Mouse (Mus musculus) c-Kit-positive CD71-negative TER-119-negative erythroid progenitor cells, embryonic 14.5 days (primary cell): ENCODE results near the gene Plp1.
A peak's percentile ranks its signal among the peaks of the same experiment; 100 is the strongest.

ENCODE experiments used
- DNase-seq: peaks from one replicate; pipeline ENCODE4 v3.0.0-alpha.2; 2013; ENCODE audit warnings: low read depth

The Plp1 gene

GRCm38 (mm10) chrX:136822371-136822770 lies at the start of gene Plp1:
TSS of gene Plp1 (plus strand) at chrX:136822671.
- DNase-seq: no peak

- DNase-seq: no peak
Observed at GRCm38 (mm10) chrX:136773035-136773434, 49.4 kb upstream of the Plp1 start.

GRCm38 (mm10) chrX:136778046-136778445 lies 44.4 kb upstream of the Plp1 start:
- DNase-seq: no peak

- DNase-seq: no peak
Observed at GRCm38 (mm10) chrX:136779262-136779661, 43.2 kb upstream of the Plp1 start.

- no peak for DNase-seq
Observed at GRCm38 (mm10) chrX:136780041-136780440, 42.4 kb upstream of the Plp1 start, which contains the start of gene Glra4. TSS of gene Glra4 (minus strand) at chrX:136780141.

GRCm38 (mm10) chrX:136789446-136789845 lies 33.0 kb upstream of the Plp1 start:
- DNase-seq: no peak

- DNase-seq: no peak
Observed at GRCm38 (mm10) chrX:136797223-136797622, 25.2 kb upstream of the Plp1 start.

GRCm38 (mm10) chrX:136819752-136820151 lies 2.7 kb upstream of the Plp1 start:
- no peak for DNase-seq

- peak; percentile 24 for DNase-seq
Observed at GRCm38 (mm10) chrX:136820250-136820649, 2.2 kb upstream of the Plp1 start.

- no peak for DNase-seq
Observed at GRCm38 (mm10) chrX:136825016-136825415, 2.5 kb downstream of the Plp1 start.

- no peak for DNase-seq
Observed at GRCm38 (mm10) chrX:136828610-136829009, 6.1 kb downstream of the Plp1 start.

- peak; percentile 2 for DNase-seq
Observed at GRCm38 (mm10) chrX:136850300-136850699, 27.8 kb downstream of the Plp1 start.

- DNase-seq: no peak
Observed at GRCm38 (mm10) chrX:136868061-136869040, 45.9 kb downstream of the Plp1 start, which contains the start of gene Rab9b. TSS of gene Rab9b (minus strand) at chrX:136868755.
